Mouse (Mus musculus) embryonic facial prominence, embryonic 15.5 days (tissue): Measurements from ENCODE around the gene Gm37240. TPM values are rescaled to one million over a fixed set of nuclear protein-coding genes. Genes with fewer than 3 reads are reported as not detected.

ENCODE experiments used
- ATAC-seq: fragments of 200-750 bp; cut with Nextera tagmentation; 2 replicates; pipeline ENCODE4 v1.8.0; 2017; ENCODE audit warnings: low read depth, moderate TSS enrichment; ENCODE audit not compliant: insufficient number of reproducible peaks, low FRiP score, low TSS enrichment
- H3K27ac ChIP-seq: fragments of 300-500 bp; sonication (generic); replicated peaks from 2 replicates; pipeline ENCODE4 v1.5.1; 2015; ENCODE audit warnings: mild to moderate bottlenecking, inconsistent platforms
- H3K27me3 ChIP-seq: fragments of 300-500 bp; sonication (generic); 2 replicates; pipeline ENCODE4 v1.6.1; 2015; ENCODE audit warnings: inconsistent platforms
- H3K36me3 ChIP-seq: fragments of 300-500 bp; sonication (generic); 2 replicates; pipeline ENCODE4 v1.6.1; 2015; ENCODE audit warnings: mild to moderate bottlenecking, inconsistent platforms
- H3K4me1 ChIP-seq: fragments of 300-500 bp; sonication (generic); 2 replicates; pipeline ENCODE4 v1.6.1; 2015; ENCODE audit warnings: inconsistent platforms
- H3K4me2 ChIP-seq: fragments of 300-500 bp; sonication (generic); replicated peaks from 2 replicates; pipeline ENCODE4 v1.6.1; 2015; ENCODE audit warnings: mild to moderate bottlenecking, inconsistent platforms
- H3K4me3 ChIP-seq: fragments of 300-500 bp; sonication (generic); replicated peaks from 2 replicates; pipeline ENCODE4 v1.5.1; 2015; ENCODE audit warnings: mild to moderate bottlenecking, inconsistent platforms
- H3K9ac ChIP-seq: fragments of 300-500 bp; sonication (generic); 2 replicates; pipeline ENCODE4 v1.6.1; 2015; ENCODE audit warnings: inconsistent platforms
- H3K9me3 ChIP-seq: fragments of 300-500 bp; sonication (generic); replicated peaks from 2 replicates; pipeline ENCODE4 v1.6.1; 2016; ENCODE audit warnings: inconsistent platforms
- WGBS: fragments of 180-500 bp; shearing (Covaris S2); methylation state at CpG from one replicate; pipeline ENCODE4 v1.1.7; 2015; 5-methylcytosine and 5-hydroxymethylcytosine counted together
- polyA plus RNA-seq: library from polyadenylated mRNA; unstranded; fragments of >200 nt; fragmentation: Nextera tagmentation; extraction: Ambion mirVana; gene quantifications from 2 replicates; pipeline ENCODE4 v1.2.1, GENCODE M21; 2015

Gene Gm37240
- polyA plus RNA-seq, 1 experiment from 2014 or later = 12.8 TPM

GRCm38 (mm10) chr3:85863996-85864395, 23.3 kb downstream of the Gm37240 start:
- H3K27me3 ChIP-seq = no peaks in the 10 kb centered on the region
- no peaks in the 10 kb centered on the region for H3K36me3 ChIP-seq
- H3K27ac ChIP-seq = no peak overlapping the region
- no peaks in the 10 kb centered on the region for H3K9me3 ChIP-seq
- H3K9ac ChIP-seq = no peak overlapping the region
- no peak overlapping the region for H3K4me2 ChIP-seq
- 34% methylated on average over 3 of the region's 3 CpGs for WGBS
- H3K4me3 ChIP-seq = no peak overlapping the region
- no peak for ATAC-seq
- no peaks in the 10 kb centered on the region for H3K4me1 ChIP-seq

- Histone ChIP-seq H3K4me1 (peaks cover 6% of the 10 kb centered on the region), H3K36me3 (no peaks in the 10 kb centered on the region), H3K4me2 (no peak overlapping the region), H3K27me3 (no peaks in the 10 kb centered on the region), H3K9ac (no peak overlapping the region), H3K27ac (no peak overlapping the region), H3K4me3 (no peak overlapping the region), H3K9me3 (no peaks in the 10 kb centered on the region)
- 84% methylated on average over 2 of the region's 2 CpGs for WGBS
- ATAC-seq = no peak
Measured at GRCm38 (mm10) chr3:85862886-85863285, 24.4 kb downstream of the Gm37240 start.

GRCm38 (mm10) chr3:85860996-85861395, 26.3 kb downstream of the Gm37240 start:
- no peak overlapping the region for H3K9ac ChIP-seq
- peaks cover 6% of the 10 kb centered on the region for H3K4me1 ChIP-seq
- H3K27me3 ChIP-seq = no peaks in the 10 kb centered on the region
- H3K9me3 ChIP-seq = no peaks in the 10 kb centered on the region
- WGBS = 77% methylated on average over 5 of the region's 5 CpGs
- no peak overlapping the region for H3K4me2 ChIP-seq
- no peaks in the 10 kb centered on the region for H3K36me3 ChIP-seq
- H3K4me3 ChIP-seq = no peak overlapping the region
- H3K27ac ChIP-seq = no peak overlapping the region
- no peak for ATAC-seq

- Histone ChIP-seq H3K9me3 (no peaks in the 10 kb centered on the region), H3K27ac (no peak overlapping the region), H3K9ac (no peak overlapping the region), H3K4me3 (no peak overlapping the region), H3K36me3 (no peaks in the 10 kb centered on the region), H3K4me1 (peaks cover 6% of the 10 kb centered on the region), H3K27me3 (no peaks in the 10 kb centered on the region), H3K4me2 (no peak overlapping the region)
- ATAC-seq = no peak
- WGBS = 76% methylated on average over 6 of the region's 6 CpGs
Measured at GRCm38 (mm10) chr3:85859311-85859710, 28.0 kb downstream of the Gm37240 start.

GRCm38 (mm10) chr3:85858140-85859135, 28.9 kb downstream of the Gm37240 start:
- WGBS = 52% methylated on average over 11 of the region's 11 CpGs
- Histone ChIP-seq H3K9me3 (no peaks in the 10 kb centered on the region), H3K27ac (peak overlapping the region; percentile 58; the same call in 1 of the 2 replicates), H3K36me3 (no peaks in the 10 kb centered on the region), H3K27me3 (no peaks in the 10 kb centered on the region), H3K4me1 (peaks cover 6% of the 10 kb centered on the region), H3K9ac (no peak overlapping the region), H3K4me2 (no peak overlapping the region), H3K4me3 (no peak overlapping the region)
- ATAC-seq = no peak

GRCm38 (mm10) chr3:85857083-85857482, 30.2 kb downstream of the Gm37240 start:
- no peak for ATAC-seq
- Histone ChIP-seq H3K9me3 (no peaks in the 10 kb centered on the region), H3K9ac (no peak overlapping the region), H3K36me3 (no peaks in the 10 kb centered on the region), H3K4me2 (no peak overlapping the region), H3K4me1 (peaks cover 6% of the 10 kb centered on the region), H3K4me3 (no peak overlapping the region), H3K27me3 (no peaks in the 10 kb centered on the region), H3K27ac (no peak overlapping the region)
- 49% methylated on average over 4 of the region's 4 CpGs for WGBS

- WGBS = 75% methylated on average over 5 of the region's 5 CpGs
- no peak overlapping the region for H3K4me2 ChIP-seq
- no peak for ATAC-seq
- H3K9me3 ChIP-seq = no peaks in the 10 kb centered on the region
- H3K27ac ChIP-seq = no peak overlapping the region
- no peak overlapping the region for H3K4me3 ChIP-seq
- H3K36me3 ChIP-seq = no peaks in the 10 kb centered on the region
- peaks cover 6% of the 10 kb centered on the region for H3K4me1 ChIP-seq
- no peak overlapping the region for H3K9ac ChIP-seq
- no peaks in the 10 kb centered on the region for H3K27me3 ChIP-seq
Measured at GRCm38 (mm10) chr3:85855947-85856346, 31.4 kb downstream of the Gm37240 start.

- Histone ChIP-seq H3K4me2 (no peak overlapping the region), H3K9ac (no peak overlapping the region), H3K27ac (no peak overlapping the region), H3K4me3 (no peak overlapping the region), H3K9me3 (no peaks in the 10 kb centered on the region), H3K36me3 (no peaks in the 10 kb centered on the region), H3K27me3 (no peaks in the 10 kb centered on the region), H3K4me1 (peaks cover 6% of the 10 kb centered on the region)
- WGBS = 76% methylated on average over 3 of the region's 3 CpGs
- no peak for ATAC-seq
Measured at GRCm38 (mm10) chr3:85855043-85855442, 32.3 kb downstream of the Gm37240 start.

GRCm38 (mm10) chr3:85854143-85854542, 33.2 kb downstream of the Gm37240 start:
- Histone ChIP-seq H3K4me3 (no peak overlapping the region), H3K27ac (no peak overlapping the region), H3K9me3 (no peaks in the 10 kb centered on the region), H3K36me3 (no peaks in the 10 kb centered on the region), H3K4me2 (no peak overlapping the region), H3K9ac (no peak overlapping the region), H3K27me3 (no peaks in the 10 kb centered on the region), H3K4me1 (peaks cover 6% of the 10 kb centered on the region)
- 77% methylated on average over 6 of the region's 6 CpGs for WGBS
- no peak for ATAC-seq

- 73% methylated on average over 4 of the region's 4 CpGs for WGBS
- Histone ChIP-seq H3K4me2 (no peak overlapping the region), H3K27me3 (no peaks in the 10 kb centered on the region), H3K4me3 (no peak overlapping the region), H3K27ac (no peak overlapping the region), H3K9ac (no peak overlapping the region), H3K36me3 (no peaks in the 10 kb centered on the region), H3K9me3 (no peaks in the 10 kb centered on the region), H3K4me1 (peaks cover 3% of the 10 kb centered on the region)
- no peak for ATAC-seq
Measured at GRCm38 (mm10) chr3:85853715-85854114, 33.6 kb downstream of the Gm37240 start.

GRCm38 (mm10) chr3:85850079-85850478, 37.2 kb downstream of the Gm37240 start:
- no peaks in the 10 kb centered on the region for H3K27me3 ChIP-seq
- no peak overlapping the region for H3K4me2 ChIP-seq
- WGBS = 88% methylated on average over 1 of the region's 1 CpGs
- no peaks in the 10 kb centered on the region for H3K36me3 ChIP-seq
- no peak overlapping the region for H3K4me3 ChIP-seq
- no peak overlapping the region for H3K27ac ChIP-seq
- no peak overlapping the region for H3K9ac ChIP-seq
- no peaks in the 10 kb centered on the region for H3K9me3 ChIP-seq
- no peaks in the 10 kb centered on the region for H3K4me1 ChIP-seq
- no peak for ATAC-seq

- no peaks in the 10 kb centered on the region for H3K9me3 ChIP-seq
- H3K4me2 ChIP-seq = no peak overlapping the region
- H3K9ac ChIP-seq = no peak overlapping the region
- no peak overlapping the region for H3K4me3 ChIP-seq
- H3K36me3 ChIP-seq = no peaks in the 10 kb centered on the region
- 48% methylated on average over 1 of the region's 1 CpGs for WGBS
- peaks cover 15% of the 10 kb centered on the region for H3K4me1 ChIP-seq
- peak; percentile 37; the same call in 1 of the 2 replicates for ATAC-seq
- H3K27ac ChIP-seq = no peak overlapping the region
- H3K27me3 ChIP-seq = no peaks in the 10 kb centered on the region
Measured at GRCm38 (mm10) chr3:85846316-85846715, 41.0 kb downstream of the Gm37240 start.
